Mouse (Mus musculus) right cerebral cortex, postnatal 14 days (tissue): ENCODE data around the gene Ddo.

Source experiments
- DNase-seq: peaks from one replicate; pipeline ENCODE4 v3.0.0; 2022

Ddo gene

GRCm38 (mm10) chr10:40720883-40721282 lies 91.1 kb downstream of the Ddo start:
- DNase-seq = no peak

GRCm38 (mm10) chr10:40724342-40724741 lies 94.5 kb downstream of the Ddo start:
- DNase-seq = no peak

- no peak for DNase-seq
Observed at GRCm38 (mm10) chr10:40725066-40725465, 95.3 kb downstream of the Ddo start.

GRCm38 (mm10) chr10:40725471-40725870 lies 95.7 kb downstream of the Ddo start:
- DNase-seq = no peak

GRCm38 (mm10) chr10:40726288-40726902 lies 96.6 kb downstream of the Ddo start:
- no peak for DNase-seq

GRCm38 (mm10) chr10:40726989-40727388 lies 97.2 kb downstream of the Ddo start:
- DNase-seq = no peak

- DNase-seq = no peak
Observed at GRCm38 (mm10) chr10:40730200-40730599, 100.4 kb downstream of the Ddo start.
